Mouse (Mus musculus) lung, embryonic 14.5 days (tissue): Measurements from ENCODE around the gene Rnf111. TPM values are rescaled to one million over a fixed set of nuclear protein-coding genes. Genes with fewer than 3 reads are reported as not detected.
A peak's percentile ranks its signal among the peaks of the same experiment; 100 is the strongest.

ENCODE experiments used
- ATAC-seq: fragments of 200-750 bp; cut with Nextera tagmentation; 2 replicates; pipeline ENCODE4 v1.8.0; 2017; ENCODE audit warnings: mild to moderate bottlenecking, moderate TSS enrichment, moderate library complexity; ENCODE audit not compliant: insufficient read depth
- DNase-seq: peaks from one replicate; pipeline ENCODE4 v3.0.0-alpha.2; 2015
- H3K27ac ChIP-seq: fragments of 300-500 bp; sonication (generic); 2 replicates; pipeline ENCODE4 v1.5.1; 2014; ENCODE audit warnings: low read depth, mild to moderate bottlenecking, moderate library complexity
- H3K27me3 ChIP-seq: fragments of 300-500 bp; sonication (generic); 2 replicates; pipeline ENCODE4 v1.6.1; 2014; ENCODE audit warnings: low read length, control low read depth; ENCODE audit not compliant: insufficient read depth
- H3K36me3 ChIP-seq: fragments of 300-500 bp; sonication (generic); 2 replicates; pipeline ENCODE4 v1.6.1; 2014; ENCODE audit warnings: control low read depth; ENCODE audit not compliant: insufficient read depth
- H3K4me1 ChIP-seq: fragments of 300-500 bp; sonication (generic); 2 replicates; pipeline ENCODE4 v1.6.1; 2014; ENCODE audit warnings: antibody characterized with exemption, control low read depth; ENCODE audit not compliant: insufficient read depth
- H3K4me2 ChIP-seq: fragments of 300-500 bp; sonication (generic); 2 replicates; pipeline ENCODE4 v1.6.1; 2014; ENCODE audit warnings: mild to moderate bottlenecking
- H3K4me3 ChIP-seq: fragments of 300-500 bp; sonication (generic); 2 replicates; pipeline ENCODE4 v1.5.1; 2014; ENCODE audit warnings: low read depth, low read length
- H3K9ac ChIP-seq: fragments of 300-500 bp; sonication (generic); 2 replicates; pipeline ENCODE4 v1.6.1; 2014
- H3K9me3 ChIP-seq: fragments of 300-500 bp; sonication (generic); 2 replicates; pipeline ENCODE4 v1.6.1; 2016; ENCODE audit warnings: low read depth, low read length, control low read depth
- CTCF ChIP-seq: IDR thresholded peaks from 2 replicates; pipeline ENCODE4 v1.5.1; 2016; ENCODE audit warnings: antibody characterized with exemption, low read depth
- WGBS: fragments of 180-500 bp; shearing (Covaris S2); extraction: QIAGEN DNeasy Blood & Tissue Kit; methylation state at CpG from one replicate; pipeline ENCODE4 v1.1.7; 2014; 5-methylcytosine and 5-hydroxymethylcytosine counted together
- microRNA-seq: library from miRNA; unstranded; fragments of <30 nt; microRNA quantifications from one replicate; pipeline ENCODE4, GENCODE M21; 2016; ENCODE audit warnings: borderline number of aligned reads
- polyA plus RNA-seq: library from polyadenylated mRNA; unstranded; fragments of >200 nt; fragmentation: Nextera tagmentation; extraction: Ambion mirVana; gene quantifications from 2 replicates; pipeline ENCODE4 v1.2.1, GENCODE M21; 2014

The Rnf111 gene
- polyA plus RNA-seq, 1 experiment from 2014 or later = 28.5 TPM

GRCm38 (mm10) chr9:70387410-70388119 lies 116.0 kb downstream of the Rnf111 start:
- TF ChIP-seq CTCF = no peak
- 74% methylated on average over 4 of the region's 4 CpGs for WGBS
- Histone ChIP-seq H3K27me3 (no peaks in the 10 kb centered on the region), H3K4me1 (no peaks in the 10 kb centered on the region), H3K4me3 (no peak overlapping the region), H3K9ac (no peak overlapping the region), H3K36me3 (peaks cover 34% of the 10 kb centered on the region), H3K4me2 (no peak overlapping the region), H3K9me3 (no peaks in the 10 kb centered on the region), H3K27ac (no peak overlapping the region)
- ATAC-seq (no peak), DNase-seq (no peak)

GRCm38 (mm10) chr9:70384958-70385728 lies 118.4 kb downstream of the Rnf111 start:
- Histone ChIP-seq H3K4me2 (no peak overlapping the region), H3K27ac (no peak overlapping the region), H3K4me1 (no peaks in the 10 kb centered on the region), H3K36me3 (peaks cover 30% of the 10 kb centered on the region), H3K9me3 (no peaks in the 10 kb centered on the region), H3K4me3 (no peak overlapping the region), H3K9ac (no peak overlapping the region), H3K27me3 (no peaks in the 10 kb centered on the region)
- TF ChIP-seq CTCF = no peak
- 65% methylated on average over 18 of the region's 18 CpGs for WGBS
- ATAC-seq (no peak), DNase-seq (no peak)

DNA sequence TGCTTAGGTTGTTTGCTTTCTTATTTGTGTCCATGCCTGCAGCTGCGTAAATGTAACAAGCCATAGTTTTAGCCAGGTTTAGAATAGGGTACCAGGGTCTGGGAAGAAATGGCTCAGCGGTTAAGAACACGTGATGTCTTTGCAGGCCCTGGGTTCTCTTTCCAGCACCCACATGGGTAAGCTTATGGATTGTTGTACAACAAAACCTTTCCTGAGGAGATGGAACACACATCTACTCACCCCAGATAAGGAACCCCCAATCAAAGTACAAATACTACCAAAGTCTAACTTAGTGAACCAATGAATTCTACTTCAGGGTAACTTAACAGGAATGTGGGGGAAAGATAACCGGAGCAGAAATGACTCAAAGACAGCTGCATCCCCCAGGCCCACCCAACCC lies 119.0 kb downstream of the Rnf111 start:
- DNase-seq (no peak), ATAC-seq (no peak)
- Histone ChIP-seq H3K4me2 (no peak overlapping the region), H3K4me1 (no peaks in the 10 kb centered on the region), H3K9me3 (no peaks in the 10 kb centered on the region), H3K36me3 (peaks cover 30% of the 10 kb centered on the region), H3K27me3 (no peaks in the 10 kb centered on the region), H3K27ac (no peak overlapping the region), H3K4me3 (no peak overlapping the region), H3K9ac (no peak overlapping the region)
- 91% methylated on average over 4 of the region's 4 CpGs for WGBS
- no peak for TF ChIP-seq CTCF

DNA sequence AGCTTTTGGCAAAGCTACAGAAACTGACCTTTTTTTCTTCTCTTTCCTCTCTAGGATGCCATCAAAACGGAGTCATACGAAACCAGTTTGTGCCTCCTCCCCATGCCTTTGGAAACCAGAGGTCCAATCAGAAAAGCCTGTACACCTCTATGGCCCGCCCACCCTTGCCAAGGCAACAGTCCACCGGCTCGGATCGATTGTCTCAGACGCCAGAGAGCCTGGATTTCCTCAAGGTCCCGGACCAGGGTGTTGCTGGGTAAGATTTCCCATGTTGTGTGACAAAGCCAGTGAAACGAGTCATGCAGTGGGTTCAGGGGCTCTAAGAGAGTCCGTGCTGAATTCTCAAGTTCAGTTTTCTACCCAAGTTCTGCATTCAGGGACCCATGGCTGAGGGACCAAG lies 119.8 kb downstream of the Rnf111 start:
- no peak for ATAC-seq

DNA sequence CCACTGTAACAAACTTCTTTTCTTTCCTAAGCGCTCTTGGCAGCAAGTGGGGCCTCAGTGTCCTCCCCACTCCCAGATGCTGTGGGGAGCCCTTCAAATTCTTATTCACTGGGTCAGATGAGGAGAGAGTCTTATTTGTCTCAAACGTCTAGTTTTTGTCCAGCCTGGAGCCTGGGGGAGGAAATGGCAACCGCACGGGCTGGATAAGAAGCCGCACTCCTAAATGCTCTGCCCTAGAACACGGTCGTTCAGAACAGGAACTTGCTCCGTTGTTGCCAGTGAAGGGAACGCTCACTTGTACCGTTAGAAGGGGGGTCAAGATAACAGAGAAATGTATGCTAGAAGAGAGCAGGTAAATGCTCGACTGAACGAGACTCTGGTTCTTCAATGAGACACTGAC lies 121.4 kb downstream of the Rnf111 start:
- DNase-seq (no peak), ATAC-seq (no peak)
- WGBS = 66% methylated on average over 12 of the region's 12 CpGs
- Histone ChIP-seq H3K4me2 (no peak overlapping the region), H3K9me3 (no peaks in the 10 kb centered on the region), H3K27me3 (no peaks in the 10 kb centered on the region), H3K27ac (no peak overlapping the region), H3K4me1 (no peaks in the 10 kb centered on the region), H3K4me3 (no peak overlapping the region), H3K36me3 (peaks cover 44% of the 10 kb centered on the region), H3K9ac (no peak overlapping the region)
- no peak for TF ChIP-seq CTCF

More for the DNA sequence above, 119.8 kb downstream of the Rnf111 start:
- DNase-seq = no peak
- Histone ChIP-seq H3K4me2 (no peak overlapping the region), H3K36me3 (peaks cover 31% of the 10 kb centered on the region), H3K27ac (no peak overlapping the region), H3K27me3 (no peaks in the 10 kb centered on the region), H3K9ac (no peak overlapping the region), H3K9me3 (no peaks in the 10 kb centered on the region), H3K4me3 (no peak overlapping the region), H3K4me1 (no peaks in the 10 kb centered on the region)
- no peak for TF ChIP-seq CTCF
- 71% methylated on average over 10 of the region's 10 CpGs for WGBS

- no peaks in the 10 kb centered on the region for H3K9me3 ChIP-seq
- H3K27ac ChIP-seq = no peak overlapping the region
- H3K36me3 ChIP-seq = peaks cover 36% of the 10 kb centered on the region
- no peak for TF ChIP-seq CTCF
- WGBS = 66% methylated on average over 7 of the region's 7 CpGs
- DNase-seq = no peak
- H3K4me2 ChIP-seq = no peak overlapping the region
- H3K27me3 ChIP-seq = no peaks in the 10 kb centered on the region
- no peak for ATAC-seq
- no peak overlapping the region for H3K4me3 ChIP-seq
- no peak overlapping the region for H3K9ac ChIP-seq
- H3K4me1 ChIP-seq = no peaks in the 10 kb centered on the region
These were observed 123.7 kb downstream of the Rnf111 start for GRCm38 (mm10) chr9:70379502-70380467.

Small RNA genes within 50 kb of the gene (microRNA-seq; reads per million reads assigned to microRNA genes)
- gene Mir5626 = 4.8 reads per million, percentile 17 among the genes with 10 or more reads in this experiment

Other genes starting within 250 kb of the Rnf111 start
- 247 and 251 TPM in 2 replicates for gene Ccnb2, start 82.2 kb downstream of the Rnf111 start, polyA plus RNA-seq
- 55.0 and 55.9 TPM in 2 replicates for gene Sltm, start 39.0 kb upstream of the Rnf111 start, polyA plus RNA-seq
- 0.27 and 0.45 TPM in 2 replicates for gene Gm10642, start 152.5 kb upstream of the Rnf111 start, polyA plus RNA-seq
- gene Mindy2, start 153.4 kb upstream of the Rnf111 start, polyA plus RNA-seq = 10.6 and 11.2 TPM in 2 replicates
- 80.2 and 86.0 TPM in 2 replicates for gene Adam10, start 175.3 kb upstream of the Rnf111 start, polyA plus RNA-seq